Mouse (Mus musculus) small intestine, adult 2 months (tissue): ENCODE measurements at regions not wholly inside any gene's neighbourhood (a gene's known extent, or its start where the extent isn't known, plus 50 kb on each side); places are given as distances from the start of the nearest gene placed in this dataset.

Experiments used
- CTCF ChIP-seq: fragments of 200-500 bp; IDR thresholded peaks from 2 replicates; pipeline ENCODE4 v1.5.1; 2012; ENCODE audit warnings: low read depth, mild to moderate bottlenecking, control low read depth, inconsistent platforms, low read length, moderate library complexity, mixed read lengths; ENCODE audit not compliant: insufficient replicate concordance, insufficient read length; ENCODE audit errors: extremely low read depth
- POLR2A ChIP-seq: fragments of 200-500 bp; IDR thresholded peaks from 2 replicates; pipeline ENCODE4 v1.6.1; 2012; ENCODE audit warnings: low read depth, mild to moderate bottlenecking, control low read depth, inconsistent platforms, low read length, moderate library complexity

DNA sequence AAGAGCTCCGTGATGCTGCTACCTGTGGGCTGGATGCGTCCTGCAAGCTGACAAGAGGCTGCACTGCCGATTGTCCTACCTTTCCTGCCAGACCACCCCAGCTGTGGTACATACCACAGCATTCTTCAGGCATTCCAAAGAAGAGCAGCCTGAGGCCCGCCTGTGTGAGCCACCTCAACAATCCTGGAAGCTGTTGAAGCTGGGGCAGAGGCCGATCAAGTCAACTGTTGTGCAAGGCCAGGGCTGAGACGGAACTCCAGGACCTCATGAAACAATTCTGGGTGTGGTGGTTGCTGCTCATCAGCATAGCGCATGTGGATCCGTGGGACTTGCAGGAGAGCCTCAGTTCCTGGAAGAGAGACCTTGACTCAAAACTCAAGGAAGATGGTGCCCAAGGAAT, 448.3 kb downstream of the Etnk1 start:
- TF ChIP-seq CTCF = no peak
- no peak for TF ChIP-seq POLR2A
